Mouse (Mus musculus) liver, embryonic 14.5 days (tissue): ENCODE results near the gene Spock1.

Experiments
- CTCF ChIP-seq: IDR thresholded peaks from 2 replicates; pipeline ENCODE4 v1.5.1; 2016; ENCODE audit warnings: antibody characterized with exemption, low read depth, control low read depth
- EP300 ChIP-seq: IDR thresholded peaks from 2 replicates; pipeline ENCODE4 v1.6.1; 2016; ENCODE audit warnings: antibody characterized with exemption, low read depth

DNA sequence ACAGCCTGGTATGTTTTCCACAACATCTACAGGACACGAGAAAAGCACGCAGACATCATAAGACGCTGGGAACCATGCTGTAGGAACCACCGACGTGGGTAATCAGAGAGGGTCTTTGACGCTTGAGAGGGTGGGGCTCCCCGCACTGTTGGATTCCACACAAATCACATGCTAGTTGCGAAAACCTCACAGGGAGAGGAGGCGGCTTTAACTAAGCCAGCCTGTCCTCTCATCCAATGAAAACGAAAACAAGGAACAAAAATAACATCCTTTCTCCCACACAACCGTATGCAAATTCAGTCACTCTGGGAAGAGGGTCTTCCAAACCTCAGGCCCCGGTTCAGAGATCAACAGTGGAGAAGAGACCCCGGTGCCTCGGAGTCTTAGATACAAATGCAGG is 479.3 kb downstream of the Spock1 start:
- TF ChIP-seq CTCF = no peak
- TF ChIP-seq EP300 = no peak
